Mouse (Mus musculus) C2C12 (cell line): ENCODE results near the gene Gss. TPM values are rescaled to one million over a fixed set of nuclear protein-coding genes. Genes with fewer than 3 reads are reported as not detected.

ENCODE experiments used
- H3K27me3 ChIP-seq: one replicate; pipeline ENCODE4 v1.6.1; 2011; ENCODE audit not compliant: control insufficient read depth, insufficient read depth, insufficient read length
- H3K36me3 ChIP-seq: one replicate; pipeline ENCODE4 v1.6.1; 2011; ENCODE audit not compliant: control insufficient read depth, insufficient read depth
- H3K4me3 ChIP-seq: one replicate; pipeline ENCODE4 v1.5.1; 2011; ENCODE audit warnings: mild to moderate bottlenecking, control low read depth; ENCODE audit not compliant: poor library complexity, insufficient read depth, severe bottlenecking
- H3K79me2 ChIP-seq: one replicate; pipeline ENCODE4 v1.6.1; 2011; ENCODE audit not compliant: control insufficient read depth, insufficient read depth
- H3K79me3 ChIP-seq: one replicate; pipeline ENCODE4 v1.6.1; 2011; ENCODE audit warnings: low read depth, control low read depth
- H3ac ChIP-seq: one replicate; pipeline ENCODE3; 2011; ENCODE audit warnings: low read depth; ENCODE audit not compliant: control insufficient read depth, insufficient read length
- CEBPB ChIP-seq: IDR thresholded peaks from one replicate; pipeline ENCODE4 v1.6.1; 2011; ENCODE audit warnings: low read depth, mild to moderate bottlenecking, control low read depth, moderate library complexity
- CTCF ChIP-seq: IDR thresholded peaks from one replicate; pipeline ENCODE4 v1.5.1; 2011; ENCODE audit not compliant: control insufficient read depth, insufficient read depth, insufficient read length
- FOSL1 ChIP-seq: IDR thresholded peaks from one replicate; pipeline ENCODE4 v1.8.0; 2011; ENCODE audit warnings: mild to moderate bottlenecking, low read length; ENCODE audit not compliant: poor library complexity, insufficient read depth, severe bottlenecking
- MAX ChIP-seq: IDR thresholded peaks from one replicate; pipeline ENCODE4 v1.6.1; 2011; ENCODE audit warnings: mild to moderate bottlenecking, control low read depth
- MYOD1 ChIP-seq: IDR thresholded peaks from one replicate; pipeline ENCODE4 v1.6.1; 2011; ENCODE audit warnings: low read depth; ENCODE audit not compliant: control insufficient read depth, insufficient read length
- MYOG ChIP-seq: IDR thresholded peaks from one replicate; pipeline ENCODE4 v1.6.1; 2011; ENCODE audit not compliant: control insufficient read depth, insufficient read length; ENCODE audit errors: extremely low read depth
- USF1 ChIP-seq: IDR thresholded peaks from one replicate; pipeline ENCODE4 v1.6.1; 2011; ENCODE audit warnings: low read depth, mild to moderate bottlenecking, control low read depth, moderate library complexity
- long read RNA-seq, 2 experiments: library from polyadenylated mRNA; unstranded; transcript quantifications; one replicate each; pipeline ENCODE4 v2.0.0; 2019 to 2020
- polyA plus RNA-seq: library from polyadenylated mRNA; unstranded; fragments of >200 nt; fragmentation: generic; extraction: Trizol; gene quantifications from one replicate; pipeline ENCODE4 v1.2.1, GENCODE M21; 2012; ENCODE audit warnings: missing spikeins

Gene Gss
- polyA plus RNA-seq = 39.4 TPM
- long read RNA-seq, experiment 1, transcript Gss-201 (13 exons, 1,963 nt) = major isoform, 38 of 60 reads
- long read RNA-seq, experiment 1, partial matches to known transcripts = 12 of 60 reads
- long read RNA-seq, experiment 1, other reads (novel, unspliced or antisense) = 10 of 60 reads
- long read RNA-seq, experiment 2, transcript Gss-201 (13 exons, 1,963 nt) = major isoform, 231 of 255 reads
- long read RNA-seq, experiment 2, transcript Gss-203 (12 exons, 1,724 nt) = minor isoform, 5 of 255 reads
- long read RNA-seq, experiment 2, partial matches to known transcripts = 9 of 255 reads
- long read RNA-seq, experiment 2, other reads (novel, unspliced or antisense) = 10 of 255 reads

- H3ac ChIP-seq = peak within 1 kb of the TSS; percentile 68
- H3K27me3 ChIP-seq = peaks cover 8% of the 10 kb centered on the region
- H3K36me3 ChIP-seq = no peaks in the 10 kb centered on the region
- H3K4me3 ChIP-seq = peak within 1 kb of the TSS; percentile 63
- peaks cover 16% of the 10 kb centered on the region for H3K79me2 ChIP-seq
- H3K79me3 ChIP-seq = no peaks in the 10 kb centered on the region
- TF ChIP-seq MYOD1 (peak; percentile 58), MYOG (no peak)
These were observed at the start of gene Gss for GRCm38 (mm10) chr2:155592137-155592853. Gene Gss, minus strand, starts transcription at chr2:155592810.

GRCm38 (mm10) chr2:155641540-155642472 lies 49.2 kb upstream of the Gss start:
- no peak overlapping the region for H3ac ChIP-seq
- H3K4me3 ChIP-seq = no peak overlapping the region
- no peaks in the 10 kb centered on the region for H3K27me3 ChIP-seq
- TF ChIP-seq CTCF = no peak
- H3K79me2 ChIP-seq = no peaks in the 10 kb centered on the region
- H3K36me3 ChIP-seq = peaks cover 64% of the 10 kb centered on the region
- H3K79me3 ChIP-seq = no peaks in the 10 kb centered on the region

- Histone ChIP-seq H3K36me3 (peaks cover 65% of the 10 kb centered on the region), H3K27me3 (no peaks in the 10 kb centered on the region), H3K79me2 (no peaks in the 10 kb centered on the region), H3ac (no peak overlapping the region), H3K4me3 (no peak overlapping the region), H3K79me3 (no peaks in the 10 kb centered on the region)
- TF ChIP-seq CTCF (no peak), USF1 (no peak), MYOD1 (no peak), MYOG (no peak), FOSL1 (no peak), CEBPB (no peak), MAX (no peak)
These were observed 48.0 kb upstream of the Gss start for GRCm38 (mm10) chr2:155640656-155641055.

- Histone ChIP-seq H3K4me3 (no peak overlapping the region), H3K36me3 (peaks cover 71% of the 10 kb centered on the region), H3ac (no peak overlapping the region), H3K27me3 (no peaks in the 10 kb centered on the region), H3K79me2 (no peaks in the 10 kb centered on the region), H3K79me3 (no peaks in the 10 kb centered on the region)
- TF ChIP-seq FOSL1 (no peak), MAX (no peak), CEBPB (no peak), MYOD1 (no peak), MYOG (no peak), USF1 (no peak), CTCF (no peak)
These were observed 44.8 kb upstream of the Gss start for GRCm38 (mm10) chr2:155637411-155637810.

- Histone ChIP-seq H3K27me3 (no peaks in the 10 kb centered on the region), H3K79me3 (no peaks in the 10 kb centered on the region), H3K36me3 (peaks cover 66% of the 10 kb centered on the region), H3ac (no peak overlapping the region), H3K4me3 (no peak overlapping the region), H3K79me2 (no peaks in the 10 kb centered on the region)
- TF ChIP-seq CTCF (no peak), MAX (no peak), USF1 (no peak), CEBPB (no peak), MYOG (no peak), MYOD1 (no peak)
These were observed 44.3 kb upstream of the Gss start for GRCm38 (mm10) chr2:155636881-155637280.
